ENCODE assay signal across 9 mouse cellular contexts in genomic region chr2:132597866-132598480, GRCm38 (mm10). TPM values are rescaled to one million over a fixed set of nuclear protein-coding genes. Genes with fewer than 3 reads are reported as not detected.
DNase-seq lines count a peak whose midpoint lies in the region; ATAC-seq lines count a peak whose summit lies in the region.
"Had no signal": no experiment of that assay in that cellular context is flagged by ENCODE, and none has a peak within 500 bp of the region (broad histone marks: within the 10 kb centered on the region; RNA-seq: fewer than 3 reads in every experiment).

No protein-coding gene starts in this region.

- 0 out of 2 replicates have a peak, but pooled peaks have one; percentile 16 for ATAC-seq in erythroid progenitor cell, adult 5-6 weeks (replicated peaks; ENCODE audit: low FRiP score, poor library complexity, severe bottlenecking)
- peak; percentile 25 for ATAC-seq in megakaryocyte, adult 5-6 weeks (ENCODE audit: poor library complexity, severe bottlenecking)
- ATAC-seq: forebrain, postnatal 0 days had no signal

- intact Hi-C loops in heart, postnatal 25 days (cut with DNase I): no loop called here
- intact Hi-C loops in left cerebral cortex, postnatal 25 days (cut with DNase I): no loop called here

- DNase-seq in heart, adult 11 months: peak; percentile 94
- DNase-seq in heart, postnatal 25 days (ENCODE audit: low spot score): no peak
- peak; percentile 23 to 32 for DNase-seq in lung, adult 18-20 months
- no peak for DNase-seq in lung, postnatal 14 days
- no peak for DNase-seq in cerebellum, postnatal 14 days
- DNase-seq in left cerebral cortex, postnatal 25 days (ENCODE audit: low spot score in 2 of 2): no peak
- DNase-seq: forebrain, postnatal 0 days had no signal

RNA-seq across cellular contexts. Expression of gene Gpcpd1, which starts 10.4 kb away (rescaled TPM):
- total RNA-seq in heart, postnatal 25 days (2021): 100 to 1,000 TPM; 183 to 239 TPM
- 249 and 306 TPM in 2 replicates for total RNA-seq in erythroid progenitor cell, adult 5-6 weeks (2015; ENCODE audit: low replicate concordance)
- 276 and 286 TPM in 2 replicates for total RNA-seq in erythroid progenitor cell, adult 5-6 weeks (2017; ENCODE audit: low replicate concordance)
- total RNA-seq in megakaryocyte, adult 5-6 weeks (2015): 55.9 and 57.3 TPM in 2 replicates
- 49.6 and 52.2 TPM in 2 replicates for total RNA-seq in megakaryocyte, adult 5-6 weeks (2017)
- total RNA-seq in left cerebral cortex, postnatal 25 days (2021): 10 to 100 TPM; 90.1 to 90.7 TPM

Comparison
In these comparisons a context has a peak if more than half of its experiments do, and no peak if none do; other contexts are left out.
1. DNase-seq: peak in heart, adult 11 months (single experiment) and lung, adult 18-20 months (2 of 2); none in heart, postnatal 25 days (single experiment), lung, postnatal 14 days (single experiment), cerebellum, postnatal 14 days (0 of 2) and left cerebral cortex, postnatal 25 days (0 of 2).